Mouse (Mus musculus) gastrocnemius, adult 8-10 months (tissue): ENCODE results near the gene Kcna1. TPM values are rescaled to one million over a fixed set of nuclear protein-coding genes. Genes with fewer than 3 reads are reported as not detected.

ENCODE experiments used
- DNase-seq, 2 experiments: peaks; one replicate each; pipeline ENCODE4 v3.0.0; 2022; ENCODE audit warnings: low spot score in 2 of 2
- total RNA-seq, 4 experiments: library from RNA; stranded (reverse); gene quantifications; 2 replicates each; pipeline ENCODE4 v1.2.4; 2022

The Kcna1 gene
- total RNA-seq: 1 to 10 TPM in 2 of 4 experiments, under 1 TPM in 2; 0.58 to 2.1 (median 1.0) TPM

DNA sequence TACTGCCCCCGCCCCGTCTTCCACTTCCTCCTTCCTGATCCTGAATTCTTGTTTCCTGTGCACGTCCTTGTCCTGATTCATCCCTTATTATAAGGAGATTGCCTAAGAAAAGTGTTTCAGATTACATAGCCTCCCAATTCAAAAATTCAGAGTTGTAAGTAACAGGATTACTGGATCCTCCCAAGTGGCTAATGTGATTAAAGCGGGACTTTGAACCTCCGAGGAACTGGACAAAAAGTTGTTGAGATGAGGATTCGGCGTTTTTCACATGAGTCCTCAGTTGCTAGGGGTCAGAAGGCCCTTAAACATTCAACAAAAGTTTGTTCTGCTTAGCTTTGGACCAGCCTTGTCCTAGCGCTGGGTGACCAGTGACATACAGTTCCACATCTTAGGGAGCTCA lies at the start of gene Kcna1:
TSS of gene Kcna1 (minus strand) at position 4 of the 400 bp plus-strand sequence.
- DNase-seq: no peak

DNA sequence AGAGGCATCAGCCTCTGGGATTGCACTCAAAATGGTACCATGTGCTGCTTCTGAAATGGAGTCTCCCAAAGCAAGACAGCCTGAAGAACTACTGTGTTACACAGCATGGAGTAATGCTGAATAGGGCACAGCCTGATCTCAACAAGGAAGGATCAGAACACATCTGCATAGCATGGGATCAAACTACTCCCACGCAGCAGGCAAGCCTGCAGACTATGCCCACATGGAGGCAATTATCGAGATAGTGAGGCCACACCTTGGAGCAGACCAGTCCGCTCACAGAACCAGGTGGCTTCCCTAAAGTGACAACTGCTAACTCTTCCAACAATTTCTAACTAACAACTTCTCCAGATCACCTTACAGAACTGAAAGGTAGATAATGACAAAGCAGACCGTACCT lies 40.9 kb upstream of the Kcna1 start:
- no peak for DNase-seq

DNA sequence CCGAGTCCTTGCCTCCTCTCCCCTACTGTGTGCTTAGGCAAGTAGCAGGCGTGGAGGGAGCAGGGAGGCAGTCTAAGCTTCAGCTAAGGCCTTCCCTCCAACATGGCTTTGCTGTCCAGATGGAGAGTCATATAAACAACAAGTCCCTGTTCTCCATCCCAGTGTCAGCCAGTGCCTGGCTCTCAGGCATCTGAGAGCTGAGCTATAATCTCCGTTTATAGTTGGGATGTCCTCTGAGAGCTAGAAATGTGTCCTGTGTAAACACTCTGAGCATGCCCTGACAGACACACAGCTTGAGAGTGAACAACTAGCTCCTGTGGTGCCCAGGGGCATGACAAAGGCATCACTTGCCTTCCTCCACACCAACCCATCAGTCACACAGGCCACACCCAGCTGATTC lies 39.0 kb upstream of the Kcna1 start:
- no peak for DNase-seq

DNA sequence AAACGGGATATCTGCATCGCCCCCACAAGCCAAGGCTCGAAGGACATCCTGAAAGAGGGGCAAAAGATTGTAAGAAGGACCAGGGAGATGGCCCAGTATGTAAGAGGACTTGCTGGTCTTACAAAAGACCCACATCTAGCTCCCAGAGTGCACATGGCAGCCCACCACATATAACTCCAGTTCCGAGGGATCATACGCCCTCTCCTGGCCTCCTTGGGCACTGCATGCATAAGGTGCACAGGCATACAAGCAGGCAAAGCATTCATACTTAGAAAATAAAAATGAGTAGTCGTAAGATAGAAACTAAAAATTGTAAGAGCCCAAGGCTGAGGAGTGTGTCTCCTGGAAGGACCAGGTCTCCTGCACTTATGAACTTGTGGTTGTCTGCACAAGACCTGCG lies 32.8 kb upstream of the Kcna1 start:
- no peak for DNase-seq

DNA sequence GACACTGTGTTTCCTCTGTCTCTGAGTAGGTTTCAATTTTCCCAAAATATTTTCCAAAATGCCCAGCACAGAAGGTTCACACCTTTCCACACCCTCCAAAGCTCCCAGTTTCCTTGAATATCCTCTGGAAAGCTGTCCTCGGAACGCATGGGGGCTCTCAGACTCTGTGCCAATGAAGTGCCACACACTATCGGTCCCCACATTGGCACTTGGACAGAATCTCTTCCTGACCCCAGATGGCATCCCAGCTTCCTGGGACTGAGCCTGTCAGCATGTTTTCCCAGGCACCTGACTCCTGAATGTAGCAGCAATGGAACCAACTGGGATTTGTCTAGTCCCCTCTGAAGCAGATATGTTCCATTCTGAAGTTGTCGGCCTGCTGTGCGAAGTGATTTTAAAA lies 20.8 kb upstream of the Kcna1 start:
- DNase-seq: no peak

DNA sequence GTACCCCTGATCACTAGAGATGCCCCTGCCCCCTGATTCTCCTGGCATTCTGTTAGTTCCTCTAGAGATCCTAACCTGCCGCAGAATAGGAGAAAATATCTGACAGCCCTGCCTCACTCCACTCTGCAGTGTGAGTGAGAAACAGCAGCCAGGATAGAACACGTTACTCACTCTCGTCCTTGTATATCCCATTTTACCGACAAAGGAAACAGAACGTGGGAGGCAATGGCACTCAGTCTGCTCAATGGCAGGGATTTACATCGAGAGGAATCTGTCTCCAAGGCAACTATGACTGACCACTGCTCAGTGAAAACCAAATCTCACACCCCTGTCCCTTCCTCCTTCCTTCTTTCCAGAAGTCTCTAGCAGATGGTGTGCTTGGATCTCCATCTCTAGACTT lies 19.9 kb upstream of the Kcna1 start:
- DNase-seq: no peak

DNA sequence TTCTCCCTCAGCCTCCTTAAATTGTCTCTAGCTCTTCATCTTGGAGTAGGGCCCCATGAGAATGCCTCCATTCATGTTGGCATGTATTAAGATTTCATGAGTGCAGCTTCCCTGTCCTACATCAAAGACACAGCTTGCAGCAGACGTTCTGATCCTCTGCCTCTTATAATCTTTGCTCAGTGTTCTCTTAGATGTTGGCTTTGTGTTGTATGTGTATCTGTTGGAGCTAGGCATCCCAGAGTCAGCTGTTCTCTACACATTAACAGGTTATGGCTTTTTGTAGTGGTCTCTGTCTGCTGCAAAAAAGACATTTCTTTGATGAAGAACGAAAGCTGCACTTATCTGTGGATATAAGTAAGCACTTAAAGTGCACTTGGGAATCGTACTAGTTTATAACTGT lies 18.4 kb upstream of the Kcna1 start:
- DNase-seq: no peak

DNA sequence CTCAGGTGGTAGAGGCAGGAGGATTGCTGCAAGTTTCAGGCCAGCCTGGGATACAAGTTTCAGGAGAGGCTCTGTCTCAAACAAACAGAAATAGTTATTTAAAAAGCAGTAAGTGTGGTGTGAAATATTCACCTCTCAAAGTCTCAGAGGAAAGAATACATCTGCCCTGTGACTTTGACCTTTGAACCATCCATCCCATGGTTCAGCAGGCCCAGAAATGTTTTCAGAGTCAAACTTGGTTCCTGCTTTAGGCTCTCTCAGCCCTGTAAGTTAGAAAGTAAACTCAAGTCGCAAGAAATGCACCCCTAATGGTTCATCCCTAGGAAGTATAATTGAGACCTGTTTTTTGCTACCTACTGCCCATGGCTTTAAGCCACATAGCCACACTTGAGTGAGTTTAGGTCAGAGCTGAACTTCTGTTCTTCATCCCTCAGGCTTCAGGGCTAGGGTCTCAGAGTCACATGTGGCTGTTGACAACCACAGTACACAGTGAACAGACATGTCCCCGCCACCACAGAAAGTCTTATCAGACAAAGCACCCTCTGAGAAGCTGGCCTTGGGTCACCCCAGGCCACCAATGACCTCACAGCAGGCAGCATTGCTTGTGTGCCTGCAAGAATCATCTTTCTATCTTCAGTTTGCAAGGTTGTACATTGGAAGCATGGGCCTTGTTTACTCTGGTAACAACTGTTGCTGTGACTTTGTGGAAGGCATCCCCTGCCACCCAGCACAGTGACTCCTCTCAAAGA lies 11.6 kb upstream of the Kcna1 start:
- no peak for DNase-seq

DNA sequence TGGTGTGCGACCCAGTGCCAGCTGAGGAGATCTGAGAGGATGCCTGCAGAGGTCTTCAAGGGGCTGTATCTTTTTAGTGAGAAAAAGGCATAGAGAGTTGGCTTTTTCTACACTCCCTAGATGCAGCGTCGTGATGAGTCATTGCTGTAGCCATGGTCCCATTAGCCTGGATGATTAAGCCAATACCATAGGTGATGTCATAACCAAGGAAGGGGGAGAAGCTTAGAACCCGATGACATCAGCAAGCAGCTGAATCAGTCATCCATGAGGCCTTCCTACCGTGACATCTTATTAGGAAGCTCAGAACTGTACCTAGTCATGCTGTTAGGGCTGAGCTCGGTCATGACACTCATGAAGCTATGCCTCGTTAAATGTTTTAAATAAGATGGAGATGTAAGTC lies 7.4 kb upstream of the Kcna1 start:
- no peak for DNase-seq

DNA sequence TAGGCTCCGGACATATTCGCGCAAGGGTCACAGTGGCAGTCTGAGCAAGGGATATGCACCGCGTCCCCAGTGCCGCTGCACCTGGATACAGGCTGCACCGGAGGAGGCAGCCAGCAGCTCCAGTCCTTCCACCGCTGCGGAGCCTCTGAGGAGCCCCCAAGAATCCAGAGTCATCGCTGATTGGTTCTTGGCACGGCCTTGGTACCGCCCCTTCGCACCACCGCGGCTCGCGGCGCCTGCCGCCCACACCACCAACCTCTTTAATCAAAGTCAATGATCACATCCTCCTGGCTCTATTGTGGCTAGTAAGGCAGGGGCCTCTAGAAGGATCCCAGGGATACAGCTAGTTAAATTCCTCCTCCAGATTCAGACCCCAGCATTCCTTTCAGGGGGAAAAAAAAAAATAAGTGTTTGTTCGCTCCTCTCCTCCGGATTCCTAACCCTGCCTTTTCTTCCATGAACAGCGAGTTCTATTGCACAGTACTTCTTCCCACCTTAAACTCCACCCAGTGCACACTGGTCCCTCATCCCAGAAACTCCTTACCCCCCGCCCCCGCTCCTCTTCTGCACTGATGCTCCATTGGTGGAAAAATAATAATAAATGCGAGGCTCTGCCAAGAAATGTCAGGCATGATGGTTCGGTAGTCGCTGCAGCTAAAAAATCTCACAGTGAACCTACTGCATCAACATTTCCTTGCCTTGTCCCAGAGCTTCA lies 383 bp downstream of the Kcna1 start:
- no peak for DNase-seq

DNA sequence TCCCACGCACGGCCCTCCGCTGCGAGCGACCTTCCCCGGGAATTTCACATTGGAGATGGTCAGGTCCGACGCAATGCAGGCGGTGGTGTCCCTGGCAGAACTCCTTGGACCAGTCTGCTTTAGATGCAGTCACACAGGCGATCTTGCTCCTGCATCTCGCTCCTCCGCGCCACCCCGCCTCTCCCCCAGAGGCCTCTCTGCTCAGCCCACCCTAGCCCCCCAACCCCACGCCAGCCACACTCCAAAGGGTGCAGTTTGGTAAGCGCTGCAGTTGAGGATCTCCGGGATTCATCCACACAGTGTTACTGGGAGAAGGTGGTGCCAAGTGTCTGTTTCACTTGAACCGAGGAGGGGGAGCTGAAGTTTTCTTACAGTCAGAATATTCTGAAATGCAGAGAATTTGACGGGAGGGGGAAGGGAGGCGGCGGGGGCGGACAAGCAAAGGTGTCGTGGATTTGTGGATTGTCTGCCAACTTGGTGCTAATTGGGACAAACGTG lies 1.1 kb downstream of the Kcna1 start:
- DNase-seq: no peak

DNA sequence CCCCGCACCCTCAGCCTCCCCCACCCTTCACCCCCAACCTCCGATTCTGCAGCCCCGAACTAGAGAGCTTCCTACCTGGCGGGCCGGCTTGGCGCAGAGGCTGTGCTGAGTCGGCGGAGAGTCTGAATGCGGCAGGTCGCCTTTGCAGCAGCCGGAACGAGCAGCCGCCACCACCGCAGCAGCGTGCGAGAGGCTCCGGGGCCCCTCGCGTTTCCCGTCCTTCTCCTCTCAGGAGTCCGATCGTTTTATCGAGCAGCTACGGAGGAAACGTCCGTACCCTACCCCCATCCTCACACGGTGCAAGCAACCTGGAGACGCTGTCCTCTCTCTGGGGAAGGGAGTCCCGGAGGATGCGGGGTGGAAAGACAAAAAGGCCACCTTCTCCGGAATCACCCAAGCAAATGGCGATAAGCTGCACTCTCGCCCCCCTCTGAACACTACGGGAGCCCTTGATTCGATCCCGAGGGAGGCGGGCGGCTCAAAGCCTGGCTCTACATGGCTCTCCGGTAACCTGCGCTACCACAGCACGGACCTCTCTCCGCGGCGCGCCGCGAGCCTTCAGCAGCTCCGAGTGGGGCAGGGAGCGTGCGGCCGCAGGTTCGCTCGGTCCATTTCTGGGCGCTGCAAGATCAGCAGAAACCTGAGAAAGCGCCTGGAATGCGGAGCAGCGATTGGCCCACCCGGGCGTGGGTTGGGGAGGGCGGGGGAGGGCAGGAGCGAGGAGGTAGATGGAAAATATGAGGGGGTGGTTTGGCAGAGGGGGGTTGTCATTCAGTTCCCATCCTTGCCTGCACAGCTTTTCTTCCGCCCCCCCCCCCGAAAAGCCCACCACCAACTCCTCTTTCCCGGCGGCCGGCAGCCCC lies 1.8 kb downstream of the Kcna1 start:
- no peak for DNase-seq

DNA sequence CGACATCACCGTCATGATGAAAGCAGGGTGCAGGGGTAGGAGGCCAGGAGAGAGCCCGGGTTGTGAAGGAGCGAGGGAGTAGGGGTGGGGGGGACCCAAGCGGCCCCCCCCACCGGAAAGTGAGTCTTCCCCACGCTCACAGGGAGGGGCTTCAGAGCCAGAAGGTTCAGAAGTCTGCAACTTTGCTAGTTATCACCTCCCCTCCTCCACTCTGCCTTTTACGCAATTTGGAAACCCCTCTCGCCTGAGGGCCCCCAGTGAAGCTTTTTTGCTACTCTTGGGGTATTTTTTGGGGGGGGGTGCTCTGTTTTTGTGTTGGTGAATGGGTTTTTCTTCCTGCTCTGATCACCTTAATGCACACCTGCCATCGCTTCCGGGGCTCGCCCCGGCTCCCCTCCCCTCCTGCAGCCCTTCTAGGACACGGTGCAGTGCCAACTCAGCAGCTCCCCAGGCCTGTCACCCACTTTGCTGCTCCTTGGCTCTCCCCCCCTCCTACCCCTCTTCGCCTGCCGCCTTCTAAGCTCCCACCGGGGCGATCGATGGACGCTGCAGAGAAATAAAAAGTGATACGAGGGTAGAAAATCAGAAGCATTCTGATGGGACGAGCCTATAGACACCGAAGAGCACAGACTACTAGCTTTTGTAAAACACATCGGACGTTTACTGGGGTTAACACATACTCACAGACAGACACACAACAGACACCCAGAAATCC lies 2.7 kb downstream of the Kcna1 start:
- no peak for DNase-seq

DNA sequence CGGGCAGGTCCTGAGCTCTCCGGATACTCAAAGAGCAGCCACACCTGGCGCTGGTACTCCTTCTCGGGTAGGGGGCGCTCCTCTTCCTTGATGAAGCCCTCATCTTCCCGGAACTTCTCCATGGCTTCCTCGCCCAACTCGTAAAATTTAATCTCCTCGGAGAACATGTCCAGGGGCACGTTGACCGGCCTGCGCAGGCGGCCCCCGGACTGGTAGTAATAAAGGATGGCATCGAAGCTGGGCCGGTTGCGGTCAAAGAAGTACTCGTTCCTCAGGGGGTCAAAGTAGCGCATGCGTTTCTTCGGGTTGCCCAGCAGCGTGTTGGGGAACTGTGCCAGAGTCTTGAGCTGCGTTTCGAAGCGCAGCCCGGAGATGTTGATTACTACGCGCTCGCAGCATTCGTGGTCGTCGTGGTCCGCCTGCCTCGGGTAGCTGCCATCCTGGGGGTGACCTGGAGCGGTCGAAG lies 3.3 kb downstream of the Kcna1 start:
- no peak for DNase-seq

DNA sequence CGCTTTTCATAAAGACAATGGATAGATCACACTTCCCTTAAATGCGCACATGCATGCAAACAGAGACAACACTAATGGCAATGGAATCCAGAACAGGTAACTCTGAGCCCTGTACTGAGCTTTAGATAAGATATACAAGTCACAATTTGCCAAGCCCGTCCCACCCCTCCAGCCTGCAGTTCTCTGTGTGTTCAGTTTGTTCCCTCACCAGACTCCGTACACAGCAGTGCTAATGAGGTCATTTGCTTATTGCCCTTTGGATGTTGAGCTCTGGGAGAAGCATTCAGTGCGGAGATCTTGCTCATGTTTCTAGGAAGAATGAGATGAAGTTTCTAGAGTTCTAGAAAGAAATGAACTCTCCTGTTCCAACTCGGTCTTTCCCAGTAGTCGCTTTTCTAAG lies 17.7 kb downstream of the Kcna1 start:
- DNase-seq: no peak

DNA sequence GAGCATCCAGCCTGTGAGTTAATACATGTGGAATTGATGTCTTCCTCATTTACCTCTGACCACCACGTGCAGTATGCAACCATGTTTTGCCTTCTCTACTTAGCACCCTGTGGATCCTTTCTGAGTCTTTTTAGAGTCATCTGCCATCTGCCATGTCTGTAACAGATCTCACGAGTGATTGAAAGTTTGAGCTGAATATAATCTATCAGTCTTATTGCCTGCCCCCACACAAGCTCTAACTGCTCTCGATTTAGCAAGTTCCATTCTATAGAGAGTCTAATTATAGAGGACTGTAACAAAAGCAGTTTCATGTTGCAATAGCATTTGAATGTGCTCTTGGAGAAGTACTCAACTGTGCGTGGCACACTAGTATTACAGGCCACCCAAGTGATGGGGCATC lies 27.7 kb downstream of the Kcna1 start:
- DNase-seq: no peak

DNA sequence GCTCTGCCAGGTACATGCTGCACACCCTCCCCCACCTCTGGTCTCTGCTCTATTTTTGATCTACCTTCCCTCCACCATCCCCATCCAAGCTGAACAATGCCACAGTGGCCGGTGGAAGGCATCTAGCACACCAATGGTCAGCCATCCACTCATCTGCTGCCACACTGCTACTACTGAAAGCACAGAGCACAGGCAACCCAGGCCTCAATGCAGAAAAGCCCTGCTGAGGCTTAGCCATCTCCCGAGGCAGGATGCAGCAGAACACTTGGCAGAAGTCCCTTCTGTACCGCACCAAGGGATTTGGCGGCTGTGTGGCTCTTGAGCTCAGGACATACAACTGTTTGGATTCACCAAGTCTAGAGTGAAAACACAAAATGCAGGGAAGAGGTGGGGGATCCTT lies 35.4 kb downstream of the Kcna1 start:
- no peak for DNase-seq

DNA sequence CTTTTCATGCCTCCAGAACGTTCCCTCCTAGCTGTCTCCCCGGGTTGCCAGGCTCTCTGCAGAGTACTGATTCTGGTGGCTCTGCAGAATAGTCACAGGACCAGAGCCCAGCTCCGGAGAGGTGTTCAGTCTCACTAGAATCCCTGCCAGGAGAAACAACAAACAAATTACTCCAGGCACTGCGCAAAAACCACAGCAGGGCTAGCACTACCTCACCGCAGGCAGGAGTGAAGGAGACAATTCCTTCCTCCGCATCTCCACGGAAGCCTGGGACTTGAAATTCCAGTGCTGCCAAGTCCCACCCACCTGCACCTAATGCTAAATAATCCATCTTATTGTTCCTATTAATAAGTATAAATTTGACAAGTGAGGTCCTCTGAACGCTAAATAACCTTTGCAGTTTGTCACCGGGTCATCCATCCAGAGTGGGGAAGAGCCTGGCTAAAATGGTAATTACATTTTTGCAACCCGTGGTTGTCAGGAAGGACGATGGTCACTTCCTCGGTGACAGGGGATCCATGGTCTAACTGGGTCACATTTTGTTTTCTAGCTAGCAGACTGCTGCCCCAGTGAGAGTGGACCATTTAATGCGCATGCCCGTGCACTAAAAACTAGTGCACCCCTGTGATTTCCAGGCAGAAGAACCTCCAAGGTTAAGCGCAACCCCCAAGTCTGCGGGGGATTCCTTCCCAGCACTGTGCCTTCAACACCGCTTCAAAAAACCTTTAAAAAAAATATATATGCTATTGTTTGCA lies 36.8 kb downstream of the Kcna1 start:
- no peak for DNase-seq

DNA sequence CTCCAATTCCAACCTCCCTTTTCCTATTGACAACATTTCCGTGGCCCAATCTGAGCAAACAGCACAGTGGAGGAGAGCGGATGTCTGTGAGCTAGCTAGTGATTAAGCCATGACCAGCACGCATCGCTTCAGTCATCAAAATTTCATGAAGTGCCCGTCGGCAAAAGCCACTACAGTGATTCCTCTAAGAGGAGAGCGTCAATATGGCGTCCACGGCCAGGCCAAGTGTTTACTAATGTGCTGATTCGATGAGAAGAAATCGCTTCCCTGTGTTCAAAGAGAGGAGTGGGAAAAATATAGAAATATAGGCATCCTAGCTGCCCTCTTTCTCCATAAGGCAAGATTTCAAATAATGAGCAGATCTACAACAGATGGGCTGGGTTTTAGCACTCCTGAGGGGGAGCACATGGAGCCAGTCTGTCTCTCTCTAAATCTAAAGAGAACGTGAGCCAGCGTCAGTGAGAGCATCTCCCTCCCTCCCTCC lies 44.3 kb downstream of the Kcna1 start:
- no peak for DNase-seq
